Mouse (Mus musculus): ENCODE data around the gene Krtap28-13. TPM values are rescaled to one million over a fixed set of nuclear protein-coding genes. Genes with fewer than 3 reads are reported as not detected.

The Krtap28-13 gene
- polyA plus RNA-seq, 1 experiment from 2014 or later, result not detected

GRCm38 (mm10) chr1:83058481-83058880 is 2.2 kb upstream of the Krtap28-13 start:
- H3K36me3 ChIP-seq, result no peaks in the 10 kb centered on the region
- no peaks in the 10 kb centered on the region for H3K4me1 ChIP-seq
- ATAC-seq (ENCODE audit: low FRiP score, low read depth), result 0 out of 2 replicates have a peak, but pooled peaks have one; percentile 30
- no peak overlapping the region for H3K4me3 ChIP-seq
- WGBS, result 67% methylated on average over 1 of the region's 1 CpGs
- no peaks in the 10 kb centered on the region for H3K9me3 ChIP-seq
- no peak overlapping the region for H3K27ac ChIP-seq (replicated peaks)
- H3K4me2 ChIP-seq (replicated peaks), result no peak overlapping the region
- H3K9ac ChIP-seq (replicated peaks), result no peak overlapping the region
- no peaks in the 10 kb centered on the region for H3K27me3 ChIP-seq

GRCm38 (mm10) chr1:83059278-83059677 is 1.5 kb upstream of the Krtap28-13 start, which contains the start of gene A030005K14Rik:
A030005K14Rik (minus strand) TSS chr1:83059378.
- H3K36me3 ChIP-seq, result no peaks in the 10 kb centered on the region
- H3K27ac ChIP-seq (replicated peaks), result no peak within 1 kb of the TSS
- H3K9me3 ChIP-seq, result no peaks in the 10 kb centered on the region
- no peaks in the 10 kb centered on the region for H3K4me1 ChIP-seq
- H3K4me2 ChIP-seq (replicated peaks), result no peak within 1 kb of the TSS
- 89% methylated on average over 9 of the region's 9 CpGs for WGBS
- H3K27me3 ChIP-seq, result no peaks in the 10 kb centered on the region
- no peak within 1 kb of the TSS for H3K9ac ChIP-seq (replicated peaks)
- no peak within 1 kb of the TSS for H3K4me3 ChIP-seq
- ATAC-seq (ENCODE audit: low FRiP score, low read depth), result no peak

- Histone ChIP-seq H3K4me1 (no peaks in the 10 kb centered on the region), H3K4me2 (replicated peaks) (no peak overlapping the region), H3K36me3 (no peaks in the 10 kb centered on the region), H3K27me3 (no peaks in the 10 kb centered on the region), H3K9me3 (no peaks in the 10 kb centered on the region), H3K27ac (replicated peaks) (no peak overlapping the region), H3K4me3 (no peak overlapping the region), H3K9ac (replicated peaks) (no peak overlapping the region)
- no peak for ATAC-seq (ENCODE audit: low FRiP score, low read depth)
- 34% methylated on average over 3 of the region's 3 CpGs for WGBS
Measured at GRCm38 (mm10) chr1:83064851-83065250, 4.1 kb downstream of the Krtap28-13 start.

GRCm38 (mm10) chr1:83066577-83066976 is 5.8 kb downstream of the Krtap28-13 start:
- Histone ChIP-seq H3K4me3 (no peak overlapping the region), H3K27ac (replicated peaks) (no peak overlapping the region), H3K9me3 (no peaks in the 10 kb centered on the region), H3K27me3 (no peaks in the 10 kb centered on the region), H3K9ac (replicated peaks) (no peak overlapping the region), H3K36me3 (no peaks in the 10 kb centered on the region), H3K4me1 (no peaks in the 10 kb centered on the region), H3K4me2 (replicated peaks) (no peak overlapping the region)
- WGBS, result 89% methylated on average over 4 of the region's 4 CpGs
- no peak for ATAC-seq (ENCODE audit: low FRiP score, low read depth)

GRCm38 (mm10) chr1:83067205-83067604 is 6.5 kb downstream of the Krtap28-13 start:
- Histone ChIP-seq H3K9me3 (no peaks in the 10 kb centered on the region), H3K27me3 (no peaks in the 10 kb centered on the region), H3K9ac (replicated peaks) (no peak overlapping the region), H3K4me2 (replicated peaks) (no peak overlapping the region), H3K4me1 (no peaks in the 10 kb centered on the region), H3K36me3 (no peaks in the 10 kb centered on the region), H3K4me3 (no peak overlapping the region), H3K27ac (replicated peaks) (no peak overlapping the region)
- 90% methylated on average over 10 of the region's 10 CpGs for WGBS
- no peak for ATAC-seq (ENCODE audit: low FRiP score, low read depth)

GRCm38 (mm10) chr1:83075526-83076189 is 14.9 kb downstream of the Krtap28-13 start:
- Histone ChIP-seq H3K27me3 (no peaks in the 10 kb centered on the region), H3K9ac (replicated peaks) (no peak overlapping the region), H3K9me3 (no peaks in the 10 kb centered on the region), H3K27ac (replicated peaks) (no peak overlapping the region), H3K4me2 (replicated peaks) (peak overlapping the region; percentile 39), H3K4me3 (no peak overlapping the region), H3K36me3 (no peaks in the 10 kb centered on the region), H3K4me1 (no peaks in the 10 kb centered on the region)
- ATAC-seq (ENCODE audit: low FRiP score, low read depth), result peak; percentile 54
- WGBS, result 39% methylated on average over 15 of the region's 15 CpGs

- WGBS, result 50% methylated on average over 11 of the region's 11 CpGs
- no peaks in the 10 kb centered on the region for H3K27me3 ChIP-seq
- no peak overlapping the region for H3K9ac ChIP-seq (replicated peaks)
- peak overlapping the region; percentile 39 for H3K4me2 ChIP-seq (replicated peaks)
- no peaks in the 10 kb centered on the region for H3K9me3 ChIP-seq
- no peak overlapping the region for H3K4me3 ChIP-seq
- ATAC-seq (ENCODE audit: low FRiP score, low read depth), result peak; percentile 84
- no peaks in the 10 kb centered on the region for H3K4me1 ChIP-seq
- no peak overlapping the region for H3K27ac ChIP-seq (replicated peaks)
- no peaks in the 10 kb centered on the region for H3K36me3 ChIP-seq
Measured at GRCm38 (mm10) chr1:83076190-83076917, 15.6 kb downstream of the Krtap28-13 start.

GRCm38 (mm10) chr1:83077016-83077415 is 16.3 kb downstream of the Krtap28-13 start:
- H3K9ac ChIP-seq (replicated peaks), result no peak overlapping the region
- WGBS, result 79% methylated on average over 6 of the region's 6 CpGs
- no peaks in the 10 kb centered on the region for H3K27me3 ChIP-seq
- H3K4me2 ChIP-seq (replicated peaks), result no peak overlapping the region
- H3K4me3 ChIP-seq, result no peak overlapping the region
- H3K27ac ChIP-seq (replicated peaks), result no peak overlapping the region
- no peaks in the 10 kb centered on the region for H3K4me1 ChIP-seq
- ATAC-seq (ENCODE audit: low FRiP score, low read depth), result no peak
- H3K9me3 ChIP-seq, result no peaks in the 10 kb centered on the region
- no peaks in the 10 kb centered on the region for H3K36me3 ChIP-seq

GRCm38 (mm10) chr1:83084790-83085189 is 24.1 kb downstream of the Krtap28-13 start:
- WGBS, result 88% methylated on average over 2 of the region's 2 CpGs
- no peaks in the 10 kb centered on the region for H3K4me1 ChIP-seq

GRCm38 (mm10) chr1:83091268-83091667 is 30.5 kb downstream of the Krtap28-13 start:
- 82% methylated on average over 3 of the region's 3 CpGs for WGBS
- no peaks in the 10 kb centered on the region for H3K4me1 ChIP-seq
- ATAC-seq (ENCODE audit: low FRiP score, low read depth), result no peak
- no peak overlapping the region for H3K27ac ChIP-seq (replicated peaks)
- no peaks in the 10 kb centered on the region for H3K36me3 ChIP-seq
- no peak overlapping the region for H3K4me2 ChIP-seq (replicated peaks)
- H3K9ac ChIP-seq (replicated peaks), result no peak overlapping the region
- H3K27me3 ChIP-seq, result no peaks in the 10 kb centered on the region
- H3K4me3 ChIP-seq, result no peak overlapping the region
- H3K9me3 ChIP-seq, result no peaks in the 10 kb centered on the region

More at GRCm38 (mm10) chr1:83084790-83085189, 24.1 kb downstream of the Krtap28-13 start:
- H3K9ac ChIP-seq (replicated peaks), result no peak overlapping the region
- H3K27me3 ChIP-seq, result no peaks in the 10 kb centered on the region
- no peak overlapping the region for H3K4me3 ChIP-seq
- no peak overlapping the region for H3K4me2 ChIP-seq (replicated peaks)
- H3K9me3 ChIP-seq, result no peaks in the 10 kb centered on the region
- H3K36me3 ChIP-seq, result no peaks in the 10 kb centered on the region
- no peak for ATAC-seq (ENCODE audit: low FRiP score, low read depth)
- H3K27ac ChIP-seq (replicated peaks), result no peak overlapping the region

- H3K4me2 ChIP-seq (replicated peaks), result no peak overlapping the region
- H3K4me1 ChIP-seq, result no peaks in the 10 kb centered on the region
- no peaks in the 10 kb centered on the region for H3K9me3 ChIP-seq
- no peaks in the 10 kb centered on the region for H3K36me3 ChIP-seq
- H3K4me3 ChIP-seq, result no peak overlapping the region
- H3K27ac ChIP-seq (replicated peaks), result no peak overlapping the region
- WGBS, result 78% methylated on average over 4 of the region's 4 CpGs
- H3K9ac ChIP-seq (replicated peaks), result no peak overlapping the region
- no peaks in the 10 kb centered on the region for H3K27me3 ChIP-seq
- ATAC-seq (ENCODE audit: low FRiP score, low read depth), result no peak
Measured at GRCm38 (mm10) chr1:83096935-83097334, 36.2 kb downstream of the Krtap28-13 start.

GRCm38 (mm10) chr1:83099160-83099559 is 38.4 kb downstream of the Krtap28-13 start:
- no peaks in the 10 kb centered on the region for H3K9me3 ChIP-seq
- H3K4me1 ChIP-seq, result no peaks in the 10 kb centered on the region
- H3K27me3 ChIP-seq, result no peaks in the 10 kb centered on the region
- no peak overlapping the region for H3K4me3 ChIP-seq
- no peak overlapping the region for H3K4me2 ChIP-seq (replicated peaks)
- ATAC-seq (ENCODE audit: low FRiP score, low read depth), result no peak
- no peaks in the 10 kb centered on the region for H3K36me3 ChIP-seq
- H3K9ac ChIP-seq (replicated peaks), result no peak overlapping the region
- WGBS, result 71% methylated on average over 2 of the region's 2 CpGs
- no peak overlapping the region for H3K27ac ChIP-seq (replicated peaks)

Measured in midbrain, embryonic 12.5 days (tissue).